Mouse (Mus musculus): Measurements from ENCODE around the gene Tbck. TPM values are rescaled to one million over a fixed set of nuclear protein-coding genes. Genes with fewer than 3 reads are reported as not detected.
A peak's percentile ranks its signal among the peaks of the same experiment; 100 is the strongest.

Gene Tbck
- polyA plus RNA-seq, 1 experiment from 2014 or later: 23.1 TPM

DNA sequence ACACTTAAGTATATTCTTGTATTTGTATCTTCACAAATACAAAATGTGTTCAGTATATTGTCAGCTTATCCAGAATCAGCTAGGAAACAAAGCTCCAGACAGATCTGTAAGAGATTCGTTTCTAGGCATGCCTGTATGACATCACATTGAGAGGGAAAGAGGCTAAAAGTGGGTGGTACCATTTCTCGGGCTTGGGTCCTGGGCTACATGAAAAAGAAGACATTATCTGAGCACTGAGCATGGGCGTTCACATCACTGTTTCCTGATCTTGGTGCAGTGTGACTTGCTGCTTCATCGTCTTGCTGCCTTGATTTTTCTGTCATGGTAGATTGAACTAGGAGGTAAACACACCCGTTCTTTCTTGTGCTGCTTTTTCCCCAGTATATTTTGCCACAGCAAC, 127.8 kb downstream of the Tbck start:
- ATAC-seq (ENCODE audit: low FRiP score) (no peak), DNase-seq (ENCODE audit: low spot score, missing footprints) (no peak)
- no peak overlapping the region for H3K27ac ChIP-seq (ENCODE audit: low read depth, low read length)
- no peaks in the 10 kb centered on the region for H3K9me3 ChIP-seq (ENCODE audit: control insufficient read depth, low read length)
- no peaks in the 10 kb centered on the region for H3K4me1 ChIP-seq (ENCODE audit: control insufficient read depth, insufficient read depth, low read length)
- H3K4me3 ChIP-seq (ENCODE audit: low read depth, low read length): no peak overlapping the region
- no peak overlapping the region for H3K4me2 ChIP-seq
- no peaks in the 10 kb centered on the region for H3K36me3 ChIP-seq (ENCODE audit: control insufficient read depth, insufficient read depth, low read length)
- H3K9ac ChIP-seq (ENCODE audit: low read length): no peak overlapping the region
- 84% methylated on average over 5 of the region's 5 CpGs for WGBS
- H3K27me3 ChIP-seq (ENCODE audit: control insufficient read depth, insufficient read depth, low read length): no peaks in the 10 kb centered on the region

DNA sequence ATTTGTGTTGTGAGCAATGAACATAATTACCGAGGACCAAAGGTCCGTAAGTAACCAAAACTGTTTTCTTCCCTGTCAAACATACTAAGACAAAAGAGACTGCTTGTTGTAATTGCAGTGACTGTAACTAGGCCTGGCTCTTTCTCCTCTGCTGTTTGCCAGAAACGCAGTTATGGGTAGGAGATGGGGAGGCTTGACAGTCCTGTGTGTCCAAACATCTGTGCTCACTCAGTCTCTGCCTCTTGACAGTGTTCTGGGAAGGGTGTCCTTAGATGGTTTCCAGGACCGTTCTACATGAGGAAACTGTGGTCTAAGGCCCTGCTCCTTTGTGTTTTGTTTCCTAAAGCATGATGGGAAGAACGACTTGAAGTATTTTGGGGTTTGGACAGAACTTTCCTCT, 128.4 kb downstream of the Tbck start:
- Histone ChIP-seq H3K27ac (ENCODE audit: low read depth, low read length) (no peak overlapping the region), H3K4me1 (ENCODE audit: control insufficient read depth, insufficient read depth, low read length) (no peaks in the 10 kb centered on the region), H3K4me2 (no peak overlapping the region), H3K27me3 (ENCODE audit: control insufficient read depth, insufficient read depth, low read length) (no peaks in the 10 kb centered on the region), H3K36me3 (ENCODE audit: control insufficient read depth, insufficient read depth, low read length) (no peaks in the 10 kb centered on the region), H3K9me3 (ENCODE audit: control insufficient read depth, low read length) (no peaks in the 10 kb centered on the region), H3K9ac (ENCODE audit: low read length) (no peak overlapping the region), H3K4me3 (ENCODE audit: low read depth, low read length) (no peak overlapping the region)
- ATAC-seq (ENCODE audit: low FRiP score): no peak
- 89% methylated on average over 5 of the region's 5 CpGs for WGBS
- no peak for DNase-seq (ENCODE audit: low spot score, missing footprints)

DNA sequence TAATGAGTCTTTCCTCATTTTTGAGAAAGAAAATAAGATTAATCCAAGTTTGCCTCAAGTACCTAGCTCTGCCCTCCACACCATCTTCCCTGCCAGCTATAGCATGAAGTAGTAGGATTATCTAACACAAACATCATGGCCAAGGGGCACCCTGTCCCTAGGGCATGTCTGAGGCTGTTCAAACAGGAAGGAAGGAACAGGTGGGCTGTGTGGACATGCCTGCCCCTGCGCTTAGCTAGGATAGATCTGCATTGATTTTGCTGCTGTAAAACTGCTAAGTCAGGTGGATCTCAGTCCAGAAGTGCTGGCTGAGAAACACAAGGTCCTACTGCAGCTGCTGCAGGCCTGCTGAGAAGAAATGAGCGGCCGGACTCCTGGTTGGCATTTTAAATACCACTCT, 129.2 kb downstream of the Tbck start:
- Histone ChIP-seq H3K4me3 (ENCODE audit: low read depth, low read length) (no peak overlapping the region), H3K27ac (ENCODE audit: low read depth, low read length) (no peak overlapping the region), H3K36me3 (ENCODE audit: control insufficient read depth, insufficient read depth, low read length) (no peaks in the 10 kb centered on the region), H3K4me1 (ENCODE audit: control insufficient read depth, insufficient read depth, low read length) (no peaks in the 10 kb centered on the region), H3K9me3 (ENCODE audit: control insufficient read depth, low read length) (no peaks in the 10 kb centered on the region), H3K27me3 (ENCODE audit: control insufficient read depth, insufficient read depth, low read length) (no peaks in the 10 kb centered on the region), H3K9ac (ENCODE audit: low read length) (no peak overlapping the region), H3K4me2 (no peak overlapping the region)
- DNase-seq (ENCODE audit: low spot score, missing footprints) (no peak), ATAC-seq (ENCODE audit: low FRiP score) (0 out of 2 replicates have a peak, but pooled peaks have one; percentile 30)
- WGBS: 98% methylated on average over 3 of the region's 3 CpGs

DNA sequence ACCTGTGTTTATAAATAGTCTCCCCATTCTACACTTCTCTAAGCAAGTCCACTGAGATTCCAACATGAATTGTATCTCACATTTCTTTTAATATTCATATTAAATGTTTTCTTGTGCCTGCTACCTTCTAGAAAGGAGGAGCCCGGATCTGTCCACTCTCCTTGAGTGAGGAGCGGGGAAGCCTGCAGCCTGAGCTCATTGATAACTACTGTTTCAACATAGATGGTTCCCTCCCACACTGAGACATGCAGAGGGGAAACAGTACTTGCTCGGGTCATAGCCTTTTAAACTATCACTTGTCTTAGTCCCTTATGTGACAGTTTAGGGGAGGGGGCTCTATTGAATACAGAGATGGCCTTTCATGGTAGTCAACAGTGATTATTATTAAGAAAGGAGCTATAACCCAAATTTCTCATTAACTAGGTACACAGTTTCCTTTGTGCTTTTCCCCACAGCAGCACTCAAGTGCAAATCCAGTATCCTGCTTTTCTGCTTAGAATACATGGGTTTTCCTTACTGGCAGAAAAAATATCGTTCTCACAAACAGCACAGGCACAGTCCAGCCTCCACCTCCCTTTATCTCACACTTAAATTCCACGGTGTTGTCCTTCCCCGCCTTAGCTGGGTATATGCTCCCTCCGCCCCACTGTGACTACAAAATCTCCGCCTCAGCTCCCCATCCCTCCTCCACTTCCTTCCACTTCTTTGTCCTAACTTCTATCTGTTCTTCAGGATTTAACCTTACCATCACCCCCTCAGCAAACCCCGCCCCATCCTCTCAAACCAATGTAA, 130.0 kb downstream of the Tbck start:
- ATAC-seq (ENCODE audit: low FRiP score) (no peak), DNase-seq (ENCODE audit: low spot score, missing footprints) (no peak)
- Histone ChIP-seq H3K9me3 (ENCODE audit: control insufficient read depth, low read length) (no peaks in the 10 kb centered on the region), H3K4me3 (ENCODE audit: low read depth, low read length) (no peak overlapping the region), H3K27ac (ENCODE audit: low read depth, low read length) (no peak overlapping the region), H3K9ac (ENCODE audit: low read length) (no peak overlapping the region), H3K4me1 (ENCODE audit: control insufficient read depth, insufficient read depth, low read length) (no peaks in the 10 kb centered on the region), H3K4me2 (no peak overlapping the region), H3K27me3 (ENCODE audit: control insufficient read depth, insufficient read depth, low read length) (no peaks in the 10 kb centered on the region), H3K36me3 (ENCODE audit: control insufficient read depth, insufficient read depth, low read length) (no peaks in the 10 kb centered on the region)
- WGBS: 81% methylated on average over 9 of the region's 9 CpGs

DNA sequence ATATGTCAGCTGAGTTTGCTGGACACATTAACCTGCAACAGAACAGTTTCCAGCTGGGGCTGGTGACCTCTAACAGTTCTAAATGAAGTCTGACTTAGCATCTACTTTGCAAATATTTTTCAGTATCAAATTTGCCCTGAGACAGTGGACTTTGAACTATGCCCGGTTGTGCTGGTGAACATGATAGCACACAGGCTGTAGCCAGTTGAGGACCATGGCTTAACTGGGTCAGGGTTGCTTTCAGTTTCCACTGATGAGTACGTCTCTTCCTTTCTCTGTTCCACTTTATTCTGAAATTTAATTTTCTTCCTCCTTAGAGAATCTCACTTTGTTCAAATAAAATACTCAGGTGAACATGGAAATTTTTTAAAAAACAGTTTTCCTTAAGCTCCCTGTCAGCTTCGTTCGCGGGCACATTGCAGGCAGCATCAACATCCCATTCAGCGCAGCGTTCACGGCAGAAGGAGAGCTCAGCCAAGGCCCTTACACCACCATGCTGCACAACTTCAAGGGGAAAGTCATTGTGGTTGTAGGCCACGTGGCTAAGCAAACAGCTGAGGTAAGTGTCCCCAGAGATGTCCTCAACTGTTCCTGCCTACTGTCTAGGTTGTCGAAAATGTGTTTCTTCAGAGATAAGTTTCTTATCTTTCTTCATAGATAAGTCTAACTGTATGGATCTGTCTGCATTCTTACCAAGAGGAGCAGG, 131.0 kb downstream of the Tbck start:
- Histone ChIP-seq H3K27me3 (ENCODE audit: control insufficient read depth, insufficient read depth, low read length) (no peaks in the 10 kb centered on the region), H3K9me3 (ENCODE audit: control insufficient read depth, low read length) (no peaks in the 10 kb centered on the region), H3K4me3 (ENCODE audit: low read depth, low read length) (no peak overlapping the region), H3K4me2 (no peak overlapping the region), H3K36me3 (ENCODE audit: control insufficient read depth, insufficient read depth, low read length) (no peaks in the 10 kb centered on the region), H3K27ac (ENCODE audit: low read depth, low read length) (no peak overlapping the region), H3K4me1 (ENCODE audit: control insufficient read depth, insufficient read depth, low read length) (no peaks in the 10 kb centered on the region), H3K9ac (ENCODE audit: low read length) (no peak overlapping the region)
- WGBS: 93% methylated on average over 10 of the region's 10 CpGs
- no peak for DNase-seq (ENCODE audit: low spot score, missing footprints)
- no peak for ATAC-seq (ENCODE audit: low FRiP score)

DNA sequence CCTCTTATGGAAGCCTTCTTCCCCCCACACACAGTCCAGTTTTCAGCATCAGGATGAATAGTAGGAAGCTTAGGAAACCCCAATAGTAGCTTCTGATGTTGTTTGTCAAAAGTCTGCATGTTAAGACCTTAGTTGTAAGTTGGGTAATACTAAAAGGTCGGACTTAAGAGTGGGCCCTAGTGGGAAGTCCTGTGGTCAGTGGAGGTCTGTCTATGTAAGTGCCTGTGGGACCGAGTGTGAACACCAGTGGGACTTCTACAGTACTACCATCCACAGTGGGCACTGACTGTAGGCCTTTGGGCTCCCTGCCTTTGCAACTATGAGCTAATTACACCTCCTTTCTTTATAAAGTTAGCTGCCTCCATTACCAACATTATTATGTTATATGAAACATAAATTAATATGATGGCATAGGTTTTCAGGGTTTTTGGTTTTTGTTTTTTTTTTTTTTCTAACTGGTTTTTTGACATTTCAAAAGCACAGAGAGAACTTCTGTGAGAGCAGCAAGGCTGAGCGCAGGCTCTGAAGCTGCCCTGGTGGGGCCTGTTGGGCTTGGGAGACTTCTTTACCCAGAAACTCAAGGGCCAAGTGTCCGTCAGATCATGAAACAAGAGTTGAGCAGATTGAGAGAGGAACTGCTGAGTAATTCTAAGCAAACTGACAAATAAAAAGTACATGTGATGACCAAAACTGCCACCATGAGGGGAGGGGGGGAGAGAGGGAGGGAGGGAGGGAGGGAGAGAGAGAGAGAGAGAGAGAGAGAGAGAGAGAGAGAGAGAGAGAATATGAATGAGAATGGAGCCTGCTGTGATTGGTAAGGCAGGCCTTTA, 131.8 kb downstream of the Tbck start:
- H3K9ac ChIP-seq (ENCODE audit: low read length): no peak overlapping the region
- no peak overlapping the region for H3K27ac ChIP-seq (ENCODE audit: low read depth, low read length)
- ATAC-seq (ENCODE audit: low FRiP score) (no peak), DNase-seq (ENCODE audit: low spot score, missing footprints) (no peak)
- H3K36me3 ChIP-seq (ENCODE audit: control insufficient read depth, insufficient read depth, low read length): no peaks in the 10 kb centered on the region
- 87% methylated on average over 4 of the region's 4 CpGs for WGBS
- no peaks in the 10 kb centered on the region for H3K4me1 ChIP-seq (ENCODE audit: control insufficient read depth, insufficient read depth, low read length)
- no peak overlapping the region for H3K4me3 ChIP-seq (ENCODE audit: low read depth, low read length)
- H3K4me2 ChIP-seq: no peak overlapping the region
- no peaks in the 10 kb centered on the region for H3K27me3 ChIP-seq (ENCODE audit: control insufficient read depth, insufficient read depth, low read length)
- no peaks in the 10 kb centered on the region for H3K9me3 ChIP-seq (ENCODE audit: control insufficient read depth, low read length)

DNA sequence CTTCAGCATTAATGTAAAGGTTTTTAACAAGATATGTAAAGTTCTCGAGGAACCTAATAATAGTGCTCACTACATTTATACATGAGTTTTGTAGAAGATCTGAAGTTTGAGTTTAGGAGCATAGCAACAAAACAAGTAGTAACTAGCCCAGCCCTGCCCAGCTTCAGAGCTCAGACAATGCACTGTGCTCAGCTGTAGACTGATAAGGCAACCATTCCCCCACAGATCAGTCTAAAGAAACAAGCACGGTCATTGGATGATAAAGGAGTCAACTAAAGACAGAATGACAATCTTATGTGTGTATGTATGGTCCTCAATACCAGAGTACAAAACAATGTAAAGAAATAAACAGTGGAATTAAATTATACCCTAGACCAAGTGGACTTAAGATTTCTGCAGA, 135.5 kb downstream of the Tbck start:
- no peak overlapping the region for H3K4me2 ChIP-seq
- H3K9ac ChIP-seq (ENCODE audit: low read length): no peak overlapping the region
- 88% methylated on average over 2 of the region's 2 CpGs for WGBS
- no peak overlapping the region for H3K4me3 ChIP-seq (ENCODE audit: low read depth, low read length)
- H3K27me3 ChIP-seq (ENCODE audit: control insufficient read depth, insufficient read depth, low read length): no peaks in the 10 kb centered on the region
- no peak overlapping the region for H3K27ac ChIP-seq (ENCODE audit: low read depth, low read length)
- ATAC-seq (ENCODE audit: low FRiP score) (0 out of 2 replicates have a peak, but pooled peaks have one; percentile 40), DNase-seq (ENCODE audit: low spot score, missing footprints) (no peak)
- H3K4me1 ChIP-seq (ENCODE audit: control insufficient read depth, insufficient read depth, low read length): no peaks in the 10 kb centered on the region
- no peaks in the 10 kb centered on the region for H3K36me3 ChIP-seq (ENCODE audit: control insufficient read depth, insufficient read depth, low read length)
- no peaks in the 10 kb centered on the region for H3K9me3 ChIP-seq (ENCODE audit: control insufficient read depth, low read length)

DNA sequence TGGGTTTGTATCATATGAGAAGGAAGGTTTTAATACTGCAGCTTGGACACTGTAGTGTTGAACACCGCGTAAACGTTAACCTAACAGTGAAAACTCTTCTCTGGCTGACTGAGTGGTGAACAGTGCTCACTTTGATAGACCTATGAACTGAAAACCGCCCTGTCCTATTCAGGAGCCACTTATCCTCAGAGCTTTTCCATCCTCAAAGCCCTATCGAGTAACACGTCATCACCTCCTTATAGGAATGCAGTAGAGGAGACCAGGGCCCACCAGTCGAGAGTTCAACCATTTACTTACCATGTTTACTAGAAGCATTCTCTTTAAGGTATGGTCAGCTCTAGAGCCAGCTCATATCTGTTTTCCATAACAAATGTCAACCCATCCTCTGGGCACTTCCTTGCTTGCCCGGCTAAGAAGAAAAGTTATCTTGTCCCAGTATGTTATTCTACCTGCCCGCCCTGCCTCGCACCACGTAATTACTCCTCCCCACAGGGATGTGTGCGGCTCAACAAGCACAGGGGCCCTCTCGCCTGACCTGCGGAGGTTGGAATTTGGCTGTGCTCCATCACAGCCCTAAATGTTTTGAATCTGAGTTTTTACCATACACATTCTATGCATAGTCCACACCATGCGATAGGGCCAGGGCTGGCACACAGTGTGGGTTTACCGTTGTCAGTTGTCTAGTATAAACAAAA, 147.4 kb downstream of the Tbck start:
- no peak overlapping the region for H3K4me3 ChIP-seq (ENCODE audit: low read depth, low read length)
- DNase-seq (ENCODE audit: low spot score, missing footprints) (no peak), ATAC-seq (ENCODE audit: low FRiP score) (no peak)
- no peaks in the 10 kb centered on the region for H3K9me3 ChIP-seq (ENCODE audit: control insufficient read depth, low read length)
- no peak overlapping the region for H3K4me2 ChIP-seq
- no peak overlapping the region for H3K9ac ChIP-seq (ENCODE audit: low read length)
- 91% methylated on average over 16 of the region's 16 CpGs for WGBS
- H3K4me1 ChIP-seq (ENCODE audit: control insufficient read depth, insufficient read depth, low read length): no peaks in the 10 kb centered on the region
- no peak overlapping the region for H3K27ac ChIP-seq (ENCODE audit: low read depth, low read length)
- no peaks in the 10 kb centered on the region for H3K36me3 ChIP-seq (ENCODE audit: control insufficient read depth, insufficient read depth, low read length)
- H3K27me3 ChIP-seq (ENCODE audit: control insufficient read depth, insufficient read depth, low read length): no peaks in the 10 kb centered on the region

Measured in midbrain, embryonic 11.5 days (tissue).